8 mouse cellular contexts compared by ENCODE assay signal in the genomic region with DNA sequence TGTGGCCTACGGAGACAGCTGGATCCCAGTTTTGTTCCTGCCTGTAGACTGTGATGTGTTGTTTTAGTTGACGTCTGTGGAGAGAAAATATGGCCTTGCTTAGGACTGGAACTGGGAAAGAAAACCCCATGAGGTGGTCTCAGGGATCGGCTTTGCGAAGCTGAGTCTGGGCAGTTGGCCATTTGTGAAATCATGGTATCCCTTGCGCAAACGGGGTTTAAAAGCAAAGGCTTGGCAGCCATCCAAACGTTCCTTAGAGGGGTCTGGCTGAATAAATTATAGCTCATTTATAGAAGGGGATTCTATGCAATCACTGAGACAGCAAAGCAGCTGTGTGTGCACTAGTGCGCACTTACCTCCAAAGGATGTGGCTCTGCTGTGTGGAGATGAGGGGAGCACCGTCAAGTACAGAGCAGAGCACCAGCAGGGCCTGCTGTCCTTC.
DNase-seq lines count a peak whose midpoint lies in the region; ATAC-seq lines count a peak whose summit lies in the region.
"Not testable (repeated sequence)": the region's sequence is repeated elsewhere in the genome, so short reads cannot be mapped to it uniquely, and the experiment has no call there.

No protein-coding gene starts in this region.

- ATAC-seq in embryonic facial prominence, embryonic 13.5 days (ENCODE audit: insufficient number of reproducible peaks, insufficient read depth, low FRiP score, low TSS enrichment, low read depth), result peak; percentile 63; the same call in 1 of the 2 replicates
- peak; percentile 72 for ATAC-seq in intestine, embryonic 16.5 days
- peak; percentile 92 for ATAC-seq in limb, embryonic 13.5 days (ENCODE audit: low FRiP score, low read depth)
- ATAC-seq in neural tube, embryonic 11.5 days (ENCODE audit: insufficient read depth, low FRiP score, low TSS enrichment), result peak; percentile 89
- ATAC-seq in stomach, embryonic 15.5 days (ENCODE audit: insufficient read depth, low FRiP score, low read depth), result peak; percentile 66

- not testable (repeated sequence) for H3K4me3 ChIP-seq in embryonic facial prominence, embryonic 13.5 days; intestine, embryonic 16.5 days (ENCODE audit: low read length); limb, embryonic 13.5 days; neural tube, embryonic 11.5 days (ENCODE audit: low read depth, low read length); stomach, embryonic 15.5 days (replicated peaks)

- peak overlapping the region; percentile 48 for H3K27ac ChIP-seq in embryonic facial prominence, embryonic 13.5 days
- H3K27ac ChIP-seq in intestine, embryonic 16.5 days (ENCODE audit: low read length); neural tube, embryonic 11.5 days (ENCODE audit: low read depth, low read length): not testable (repeated sequence)
- H3K27ac ChIP-seq in limb, embryonic 13.5 days, result peak overlapping the region; percentile 58; the same call in 1 of the 2 replicates
- 0 out of 2 replicates have a peak overlapping the region, but pooled peaks have one; percentile 31 for H3K27ac ChIP-seq in stomach, embryonic 15.5 days

- not testable (repeated sequence) for H3K4me1 ChIP-seq in embryonic facial prominence, embryonic 13.5 days; intestine, embryonic 16.5 days (ENCODE audit: control insufficient read depth, insufficient read depth, low read length); limb, embryonic 13.5 days; neural tube, embryonic 11.5 days (ENCODE audit: control insufficient read depth, insufficient read depth, low read length); stomach, embryonic 15.5 days

- not testable (repeated sequence) for H3K4me2 ChIP-seq in embryonic facial prominence, embryonic 13.5 days; intestine, embryonic 16.5 days (ENCODE audit: low read depth, low read length); limb, embryonic 13.5 days (replicated peaks); neural tube, embryonic 11.5 days (ENCODE audit: low read depth); stomach, embryonic 15.5 days

- not testable (repeated sequence) for H3K9ac ChIP-seq in embryonic facial prominence, embryonic 13.5 days; intestine, embryonic 16.5 days (ENCODE audit: low read depth, low read length); limb, embryonic 13.5 days; neural tube, embryonic 11.5 days (ENCODE audit: low read length); stomach, embryonic 15.5 days

- WGBS in embryonic facial prominence, embryonic 13.5 days, result 21% methylated on average over 8 of the region's 9 CpGs
- 47% methylated on average over 8 of the region's 9 CpGs for WGBS in intestine, embryonic 16.5 days
- WGBS in limb, embryonic 13.5 days, result 10% methylated on average over 8 of the region's 9 CpGs
- 53% methylated on average over 8 of the region's 9 CpGs for WGBS in neural tube, embryonic 11.5 days
- WGBS in stomach, embryonic 15.5 days, result 27% methylated on average over 8 of the region's 9 CpGs

- peak; percentile 46 for DNase-seq in adrenal gland, postnatal 10 days
- DNase-seq in heart, postnatal 4 days, result peak; percentile 33
- peak; percentile 43 for DNase-seq in lung, postnatal 36 days
- DNase-seq in neural tube, embryonic 11.5 days (ENCODE audit: low spot score), result peak; percentile 54

- not testable (repeated sequence) for H3K36me3 ChIP-seq in embryonic facial prominence, embryonic 13.5 days; intestine, embryonic 16.5 days (ENCODE audit: control insufficient read depth, insufficient read depth, low read length); limb, embryonic 13.5 days; neural tube, embryonic 11.5 days (ENCODE audit: control insufficient read depth, insufficient read depth, low read length); stomach, embryonic 15.5 days

- H3K9me3 ChIP-seq in embryonic facial prominence, embryonic 13.5 days; intestine, embryonic 16.5 days (ENCODE audit: control insufficient read depth, low read length); limb, embryonic 13.5 days; neural tube, embryonic 11.5 days (ENCODE audit: control insufficient read depth, low read length); stomach, embryonic 15.5 days: not testable (repeated sequence)

- not testable (repeated sequence) for H3K27me3 ChIP-seq in embryonic facial prominence, embryonic 13.5 days; intestine, embryonic 16.5 days (replicated peaks; ENCODE audit: control insufficient read depth, insufficient read depth, low read length); limb, embryonic 13.5 days; neural tube, embryonic 11.5 days (ENCODE audit: control insufficient read depth, insufficient read depth, low read length); stomach, embryonic 15.5 days (replicated peaks)
